Mouse (Mus musculus): ENCODE data around the gene Commd2. TPM values are rescaled to one million over a fixed set of nuclear protein-coding genes. Genes with fewer than 3 reads are reported as not detected.
A peak's percentile ranks its signal among the peaks of the same experiment; 100 is the strongest.

Gene Commd2
- 88.7 and 94.3 TPM in 2 replicates for polyA plus RNA-seq (2015; fragmentation: Nextera tagmentation; extraction: Ambion mirVana)

DNA sequence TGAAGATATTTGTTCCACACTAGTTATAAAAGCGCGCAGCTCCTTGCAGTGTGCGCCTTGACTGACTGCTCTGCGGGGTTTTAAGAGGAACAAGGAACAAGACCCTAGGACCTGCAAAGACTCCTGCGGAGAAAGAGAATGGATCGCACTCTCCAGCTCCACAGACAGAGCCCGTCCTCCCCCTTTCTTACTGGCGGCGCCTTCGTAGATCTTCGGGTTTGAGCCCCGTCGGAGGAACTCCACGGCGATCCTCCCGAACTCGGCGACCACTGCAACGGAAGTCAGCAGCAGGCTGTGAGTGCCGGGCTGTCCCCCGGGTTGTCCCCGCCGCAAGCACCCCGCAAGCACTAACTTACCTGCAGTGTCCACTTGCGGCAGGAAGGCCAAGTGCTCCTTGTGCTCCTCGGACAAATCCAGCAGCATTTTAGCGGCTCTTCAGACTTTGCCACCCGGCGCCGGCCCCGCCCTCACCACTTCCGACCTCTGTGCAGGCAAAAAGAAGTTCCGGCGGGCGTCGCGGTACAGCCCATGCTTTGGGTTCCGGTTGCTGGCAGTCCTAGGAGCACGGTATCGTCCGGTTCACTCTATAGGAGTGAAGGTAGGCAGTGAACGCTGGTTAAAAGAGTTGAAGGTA is at the start of gene Commd2:
Gene Commd2, minus strand, starts transcription at position 485 of the 634 bp plus-strand sequence.
- under 1% methylated on average over 42 of the region's 42 CpGs for WGBS
- H3K9ac ChIP-seq, result peak within 1 kb of the TSS; percentile 78
- H3K4me1 ChIP-seq, result 0 out of 2 replicates have a peak, but pooled peaks cover 3% of the 10 kb centered on the region
- H3K36me3 ChIP-seq, result peaks cover 5% of the 10 kb centered on the region; the same call in 1 of the 2 replicates
- H3K4me2 ChIP-seq, result peak within 1 kb of the TSS; percentile 68
- H3K9me3 ChIP-seq, result no peaks in the 10 kb centered on the region
- peak; percentile 93 for ATAC-seq (ENCODE audit: borderline replicate concordance, extremely low read depth, low FRiP score, low TSS enrichment)
- no peaks in the 10 kb centered on the region for H3K27me3 ChIP-seq
- peak within 1 kb of the TSS; percentile 82 for H3K4me3 ChIP-seq
- peak within 1 kb of the TSS; percentile 88 for H3K27ac ChIP-seq

DNA sequence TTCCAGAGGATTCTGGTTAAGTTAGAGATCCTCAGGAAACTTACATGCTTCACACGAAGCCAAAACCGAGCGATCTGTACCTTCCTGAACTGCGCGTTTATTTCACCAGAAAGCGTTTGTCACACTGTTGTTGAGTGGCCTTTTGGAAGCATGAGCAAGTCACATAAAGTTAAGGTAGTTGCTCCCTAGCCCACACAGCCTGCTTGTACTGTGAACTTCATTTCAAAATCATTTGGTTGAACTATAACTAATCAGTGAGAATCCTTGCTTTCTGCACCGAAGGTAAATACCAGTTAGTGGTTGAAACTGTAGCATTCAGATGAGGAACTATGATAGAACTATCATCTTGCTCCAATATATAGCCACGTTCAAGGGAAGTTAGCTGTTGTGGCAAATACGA is 45.3 kb upstream of the Commd2 start:
- 90% methylated on average over 9 of the region's 9 CpGs for WGBS
- no peak overlapping the region for H3K4me3 ChIP-seq
- H3K36me3 ChIP-seq, result no peaks in the 10 kb centered on the region
- ATAC-seq (ENCODE audit: borderline replicate concordance, extremely low read depth, low FRiP score, low TSS enrichment), result no peak
- no peaks in the 10 kb centered on the region for H3K9me3 ChIP-seq
- no peaks in the 10 kb centered on the region for H3K27me3 ChIP-seq
- no peaks in the 10 kb centered on the region for H3K4me1 ChIP-seq
- H3K9ac ChIP-seq, result no peak overlapping the region
- no peak overlapping the region for H3K27ac ChIP-seq
- H3K4me2 ChIP-seq, result no peak overlapping the region

DNA sequence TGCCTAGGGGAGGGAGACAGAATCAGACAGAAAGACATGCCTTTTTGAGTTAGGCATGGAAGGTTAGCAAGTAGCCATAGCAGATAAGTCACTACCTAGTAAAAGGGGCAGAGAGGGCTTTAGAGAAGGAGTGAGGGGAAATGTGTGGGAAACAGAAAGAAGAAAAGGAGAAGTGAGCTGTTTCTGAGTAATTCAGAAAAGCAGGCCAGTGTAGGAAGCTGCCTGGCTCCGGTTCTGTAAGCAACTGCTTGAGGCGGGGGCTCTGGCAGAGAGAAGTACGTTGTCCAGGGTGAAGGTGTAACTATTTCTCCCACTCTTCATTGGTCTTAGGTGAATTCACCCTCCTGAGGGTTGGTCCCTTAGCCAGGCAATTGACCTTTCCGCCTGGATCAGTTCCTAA is 44.7 kb upstream of the Commd2 start:
- H3K4me2 ChIP-seq, result no peak overlapping the region
- H3K9me3 ChIP-seq, result no peaks in the 10 kb centered on the region
- H3K4me3 ChIP-seq, result no peak overlapping the region
- no peak overlapping the region for H3K9ac ChIP-seq
- H3K27ac ChIP-seq, result no peak overlapping the region
- H3K4me1 ChIP-seq, result no peaks in the 10 kb centered on the region
- no peak for ATAC-seq (ENCODE audit: borderline replicate concordance, extremely low read depth, low FRiP score, low TSS enrichment)
- H3K36me3 ChIP-seq, result no peaks in the 10 kb centered on the region
- H3K27me3 ChIP-seq, result no peaks in the 10 kb centered on the region
- whole genome bisulfite sequencing, result 88% methylated on average over 4 of the region's 4 CpGs

DNA sequence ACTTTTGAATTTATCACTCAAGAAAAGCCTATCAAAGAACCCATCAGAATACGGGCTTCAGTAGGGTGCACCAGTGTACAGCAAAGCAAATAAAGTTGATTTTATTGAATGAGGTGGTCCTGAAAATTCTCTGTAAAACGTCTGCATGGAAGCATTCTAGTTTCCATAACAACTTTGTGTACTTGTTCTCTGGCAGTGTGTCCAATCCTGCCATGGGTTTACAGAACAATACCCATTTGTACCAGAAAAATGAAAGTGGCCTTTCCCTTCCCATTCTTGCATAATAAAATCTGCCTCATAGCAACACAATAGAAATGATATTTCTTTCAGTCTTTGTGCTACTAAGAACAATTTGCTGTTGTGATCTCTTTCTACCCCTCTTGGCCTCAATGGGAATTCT is 41.2 kb upstream of the Commd2 start, which contains the start of gene Ankub1:
Gene Ankub1, minus strand, starts transcription at position 81 of the 400 bp plus-strand sequence.
- H3K4me1 ChIP-seq, result no peaks in the 10 kb centered on the region
- no peaks in the 10 kb centered on the region for H3K36me3 ChIP-seq
- ATAC-seq (ENCODE audit: borderline replicate concordance, extremely low read depth, low FRiP score, low TSS enrichment), result no peak
- H3K27me3 ChIP-seq, result no peaks in the 10 kb centered on the region
- no peak within 1 kb of the TSS for H3K4me2 ChIP-seq
- no peak within 1 kb of the TSS for H3K9ac ChIP-seq
- 55% methylated on average over 2 of the region's 2 CpGs for WGBS
- H3K27ac ChIP-seq, result no peak within 1 kb of the TSS
- no peak within 1 kb of the TSS for H3K4me3 ChIP-seq
- no peaks in the 10 kb centered on the region for H3K9me3 ChIP-seq

DNA sequence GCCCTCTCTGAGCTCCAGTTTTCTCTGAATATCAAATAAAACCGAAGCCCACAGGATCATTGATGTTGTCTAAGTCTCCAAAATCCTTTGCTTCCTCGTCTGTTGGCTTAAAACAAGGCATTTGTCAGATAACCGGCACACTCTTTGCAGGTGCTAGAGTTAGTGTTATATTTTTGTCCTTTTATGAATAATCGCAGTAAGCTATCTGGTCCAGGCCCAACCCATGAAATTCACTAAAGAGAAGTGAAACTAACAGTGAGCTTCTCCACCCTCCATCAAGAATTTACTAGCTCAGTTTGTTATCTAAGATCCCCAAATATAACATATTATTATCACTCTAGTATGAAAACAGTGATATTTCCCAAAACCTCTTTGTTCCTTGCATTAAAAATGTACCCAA is 40.3 kb upstream of the Commd2 start:
- Histone ChIP-seq H3K9ac (no peak overlapping the region), H3K4me1 (no peaks in the 10 kb centered on the region), H3K27ac (no peak overlapping the region), H3K4me2 (no peak overlapping the region), H3K4me3 (no peak overlapping the region), H3K36me3 (no peaks in the 10 kb centered on the region), H3K27me3 (no peaks in the 10 kb centered on the region), H3K9me3 (no peaks in the 10 kb centered on the region)
- 71% methylated on average over 4 of the region's 4 CpGs for WGBS
- no peak for ATAC-seq (ENCODE audit: borderline replicate concordance, extremely low read depth, low FRiP score, low TSS enrichment)

DNA sequence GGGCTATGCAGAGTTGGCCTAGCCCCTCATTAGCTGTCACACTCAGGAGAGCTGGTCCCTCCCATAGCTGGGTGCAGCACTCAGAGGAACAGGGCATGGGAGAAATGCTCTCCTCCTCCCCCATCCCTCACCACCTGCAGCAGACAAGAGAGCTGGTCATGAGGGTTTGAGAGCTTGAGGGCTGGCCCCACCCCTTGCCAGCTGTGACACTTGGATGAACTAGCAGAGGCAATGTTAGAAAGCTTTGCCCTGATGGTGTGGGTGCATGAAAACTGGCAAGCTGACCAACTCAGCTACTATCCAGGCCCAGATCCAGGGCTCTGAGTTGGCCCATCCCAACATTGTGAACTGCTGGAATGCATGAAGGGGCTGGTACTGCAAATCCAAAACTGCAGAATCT is 26.3 kb upstream of the Commd2 start:
- no peak for ATAC-seq (ENCODE audit: borderline replicate concordance, extremely low read depth, low FRiP score, low TSS enrichment)
- no peaks in the 10 kb centered on the region for H3K27me3 ChIP-seq
- no peak overlapping the region for H3K27ac ChIP-seq
- H3K9ac ChIP-seq, result no peak overlapping the region
- no peaks in the 10 kb centered on the region for H3K36me3 ChIP-seq
- H3K4me2 ChIP-seq, result no peak overlapping the region
- H3K4me1 ChIP-seq, result no peaks in the 10 kb centered on the region
- no peaks in the 10 kb centered on the region for H3K9me3 ChIP-seq
- no peak overlapping the region for H3K4me3 ChIP-seq

DNA sequence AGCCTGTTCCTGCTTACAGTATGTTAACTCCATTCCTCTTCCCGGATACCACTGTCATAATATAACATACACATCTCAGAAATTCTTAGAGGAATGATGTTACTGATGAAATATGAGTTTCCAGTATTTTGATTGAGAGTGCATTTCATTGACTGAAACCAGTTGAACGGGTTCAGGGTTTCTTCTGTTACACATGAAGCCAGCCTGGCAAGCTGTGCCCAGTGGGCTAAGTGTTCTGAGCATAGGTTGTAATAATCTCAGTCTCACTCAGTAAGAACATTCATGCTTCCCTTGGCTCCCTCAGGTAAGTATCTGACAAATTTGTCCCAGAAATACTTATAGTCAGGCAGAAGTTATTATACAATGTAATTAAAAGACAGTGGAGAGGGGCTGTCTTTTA is 22.6 kb upstream of the Commd2 start:
- Histone ChIP-seq H3K36me3 (no peaks in the 10 kb centered on the region), H3K4me1 (no peaks in the 10 kb centered on the region), H3K27ac (peak overlapping the region; percentile 80), H3K4me3 (no peak overlapping the region), H3K27me3 (no peaks in the 10 kb centered on the region), H3K9ac (no peak overlapping the region), H3K9me3 (no peaks in the 10 kb centered on the region), H3K4me2 (no peak overlapping the region)
- 64% methylated on average over 2 of the region's 2 CpGs for WGBS
- no peak for ATAC-seq (ENCODE audit: borderline replicate concordance, extremely low read depth, low FRiP score, low TSS enrichment)

DNA sequence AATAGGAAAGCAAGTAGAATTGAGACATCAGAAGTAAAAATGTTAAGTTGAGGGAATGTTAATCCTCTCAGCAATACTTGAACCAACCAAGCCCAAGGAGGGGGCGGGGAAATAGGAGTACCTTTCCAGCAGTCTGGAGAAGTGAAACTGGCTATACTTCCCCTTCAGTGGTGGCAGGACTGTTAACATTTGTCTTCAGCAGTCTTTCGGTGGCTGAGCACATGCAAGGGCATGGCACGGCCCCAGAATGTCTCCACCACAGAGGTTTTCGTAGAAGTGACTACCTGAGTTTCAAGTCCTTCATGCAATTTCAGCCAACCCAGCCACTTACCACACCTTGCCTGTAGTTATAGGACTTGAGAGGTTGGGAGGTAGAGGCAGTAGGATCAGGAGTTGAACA is 22.1 kb upstream of the Commd2 start:
- Histone ChIP-seq H3K27me3 (no peaks in the 10 kb centered on the region), H3K4me3 (no peak overlapping the region), H3K9me3 (no peaks in the 10 kb centered on the region), H3K4me2 (no peak overlapping the region), H3K27ac (peak overlapping the region; percentile 80), H3K9ac (no peak overlapping the region), H3K4me1 (no peaks in the 10 kb centered on the region), H3K36me3 (no peaks in the 10 kb centered on the region)
- ATAC-seq (ENCODE audit: borderline replicate concordance, extremely low read depth, low FRiP score, low TSS enrichment), result peak; percentile 64; the same call in 1 of the 2 replicates
- WGBS, result 48% methylated on average over 4 of the region's 4 CpGs

DNA sequence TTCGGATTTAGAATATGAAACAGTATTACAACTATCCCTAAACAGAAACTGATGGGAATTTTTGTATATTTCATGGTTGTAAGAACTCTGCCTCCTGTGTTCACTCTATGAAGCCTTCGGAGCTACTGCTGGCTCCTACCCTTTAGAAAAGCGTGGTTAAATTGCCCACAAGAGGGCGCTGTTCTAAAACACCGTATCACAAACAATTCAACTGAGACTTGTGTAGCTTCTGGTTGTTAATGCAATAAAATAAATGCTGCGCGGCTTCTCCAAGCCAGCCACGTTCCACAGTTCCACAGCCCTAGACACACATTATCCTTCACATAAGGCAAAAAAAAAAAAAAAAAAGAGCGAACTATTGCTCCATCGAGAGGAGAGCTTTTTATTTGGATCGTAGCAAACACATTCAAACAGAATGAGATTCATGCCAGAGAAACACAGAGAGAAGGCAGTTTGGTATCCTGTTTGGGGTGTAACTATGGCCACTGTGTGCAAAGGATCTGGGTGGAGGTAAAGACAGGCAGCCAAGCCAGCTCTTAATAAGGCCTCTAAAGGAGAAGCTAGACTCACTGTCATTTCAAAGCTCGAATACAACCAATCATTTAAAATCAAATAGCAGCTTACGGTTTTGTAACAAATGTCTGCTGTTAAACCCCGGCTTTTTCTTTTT is 15.7 kb upstream of the Commd2 start:
- Histone ChIP-seq H3K27me3 (no peaks in the 10 kb centered on the region), H3K9ac (no peak overlapping the region), H3K4me1 (no peaks in the 10 kb centered on the region), H3K36me3 (no peaks in the 10 kb centered on the region), H3K4me2 (peak overlapping the region; percentile 44), H3K9me3 (no peaks in the 10 kb centered on the region), H3K4me3 (peak overlapping the region; percentile 27), H3K27ac (no peak overlapping the region)
- ATAC-seq (ENCODE audit: borderline replicate concordance, extremely low read depth, low FRiP score, low TSS enrichment), result peak; percentile 64; the same call in 1 of the 2 replicates
- WGBS, result 27% methylated on average over 14 of the region's 14 CpGs

DNA sequence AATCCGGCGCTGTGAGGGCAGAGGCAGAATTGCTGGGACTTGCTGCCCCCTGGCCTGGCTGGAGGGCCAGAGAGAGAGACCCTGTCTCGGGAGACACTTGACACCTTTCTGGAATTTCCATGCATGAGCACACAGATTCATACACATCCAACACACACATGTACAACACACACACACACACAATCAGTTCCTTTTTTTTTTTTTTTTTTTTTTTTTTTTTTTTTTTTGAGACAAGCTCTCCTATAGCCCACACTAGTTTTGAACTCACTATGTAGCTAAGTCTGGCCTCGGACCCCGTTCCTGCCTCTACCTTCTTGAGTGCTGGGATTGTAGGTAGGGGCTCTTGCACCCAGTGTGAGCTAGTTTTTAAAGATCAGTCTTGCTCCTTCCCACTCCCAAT is 14.4 kb upstream of the Commd2 start:
- H3K9me3 ChIP-seq, result no peaks in the 10 kb centered on the region
- H3K27ac ChIP-seq, result no peak overlapping the region
- no peak for ATAC-seq (ENCODE audit: borderline replicate concordance, extremely low read depth, low FRiP score, low TSS enrichment)
- no peaks in the 10 kb centered on the region for H3K27me3 ChIP-seq
- WGBS, result 85% methylated on average over 5 of the region's 5 CpGs
- H3K4me3 ChIP-seq, result no peak overlapping the region
- H3K36me3 ChIP-seq, result no peaks in the 10 kb centered on the region
- H3K9ac ChIP-seq, result no peak overlapping the region
- H3K4me2 ChIP-seq, result no peak overlapping the region
- H3K4me1 ChIP-seq, result no peaks in the 10 kb centered on the region

DNA sequence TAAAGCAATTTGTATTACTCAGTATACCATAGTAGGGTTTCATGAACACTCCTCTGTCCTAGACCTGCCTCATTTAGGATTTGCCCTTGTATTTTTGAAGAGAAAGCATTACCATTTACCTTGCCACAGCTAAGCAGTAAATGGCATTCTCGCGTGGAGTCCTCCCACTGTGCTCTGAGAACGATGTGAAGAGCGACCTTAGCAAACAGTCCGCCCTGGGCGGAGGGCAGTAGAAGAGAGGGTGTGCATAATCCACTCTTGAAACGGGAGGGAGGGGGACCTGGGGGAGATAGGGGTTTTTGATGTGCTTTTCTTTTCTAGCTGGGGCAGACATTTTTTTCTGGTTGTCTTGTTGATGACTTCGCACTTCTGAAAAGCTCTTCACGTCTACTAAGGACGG is 13.2 kb upstream of the Commd2 start:
- H3K27me3 ChIP-seq, result no peaks in the 10 kb centered on the region
- no peak overlapping the region for H3K4me3 ChIP-seq
- H3K9ac ChIP-seq, result no peak overlapping the region
- H3K27ac ChIP-seq, result no peak overlapping the region
- H3K9me3 ChIP-seq, result no peaks in the 10 kb centered on the region
- ATAC-seq (ENCODE audit: borderline replicate concordance, extremely low read depth, low FRiP score, low TSS enrichment), result no peak
- H3K4me2 ChIP-seq, result no peak overlapping the region
- WGBS, result 51% methylated on average over 10 of the region's 10 CpGs
- H3K4me1 ChIP-seq, result no peaks in the 10 kb centered on the region
- H3K36me3 ChIP-seq, result no peaks in the 10 kb centered on the region

DNA sequence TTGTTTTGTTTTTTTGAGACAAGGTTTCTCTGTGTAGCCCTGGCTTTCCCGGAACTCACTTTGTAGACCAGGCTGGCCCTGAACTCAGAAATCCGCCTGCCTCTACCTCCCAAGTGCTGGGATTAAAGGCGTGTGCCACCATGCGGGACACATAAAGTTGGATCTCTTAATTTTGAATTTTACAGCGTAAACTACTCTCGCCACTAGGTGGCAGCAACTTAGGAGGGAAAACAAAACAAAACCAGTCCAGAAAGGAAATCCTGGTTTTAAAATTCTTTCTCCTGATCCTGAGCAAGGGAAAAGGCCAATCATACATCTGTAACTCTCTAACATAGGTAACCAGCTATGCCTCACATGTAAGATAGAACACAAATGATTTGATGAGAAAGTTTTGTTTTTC is 12.2 kb upstream of the Commd2 start:
- Histone ChIP-seq H3K9ac (no peak overlapping the region), H3K36me3 (no peaks in the 10 kb centered on the region), H3K9me3 (no peaks in the 10 kb centered on the region), H3K27me3 (no peaks in the 10 kb centered on the region), H3K27ac (no peak overlapping the region), H3K4me1 (no peaks in the 10 kb centered on the region), H3K4me3 (no peak overlapping the region), H3K4me2 (no peak overlapping the region)
- 18% methylated on average over 6 of the region's 6 CpGs for WGBS
- no peak for ATAC-seq (ENCODE audit: borderline replicate concordance, extremely low read depth, low FRiP score, low TSS enrichment)
